Mouse (Mus musculus): ENCODE measurements around the gene Igsf9. TPM values are rescaled to one million over a fixed set of nuclear protein-coding genes. Genes with fewer than 3 reads are reported as not detected.

Igsf9 gene
- total RNA-seq, 2 experiments from 2014 or later: 1.6 to 1.8 TPM

GRCm38 (mm10) chr1:172496030-172496429, 14.4 kb downstream of the Igsf9 start:
- no peak for DNase-seq

DNA sequence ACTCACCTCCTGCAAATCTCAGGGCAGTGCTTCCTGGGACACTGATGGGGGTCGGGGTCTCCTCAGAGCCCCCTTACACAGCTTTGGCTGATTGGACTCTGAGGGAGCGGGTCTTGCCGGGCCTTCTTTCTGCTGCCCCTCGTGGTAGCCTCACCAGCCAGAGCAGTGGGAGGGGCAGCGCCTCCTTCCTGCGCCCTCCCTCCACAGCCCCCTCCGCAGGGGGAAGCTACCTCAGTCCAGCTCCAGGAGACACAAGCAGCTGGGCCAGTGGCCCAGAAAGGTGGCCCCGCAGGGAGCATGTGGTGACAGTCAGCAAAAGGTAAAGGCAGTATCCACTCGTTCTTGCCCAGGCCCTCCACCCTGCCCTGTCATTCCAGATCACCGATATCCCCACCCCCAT, 15.8 kb downstream of the Igsf9 start:
- DNase-seq: no peak

DNA sequence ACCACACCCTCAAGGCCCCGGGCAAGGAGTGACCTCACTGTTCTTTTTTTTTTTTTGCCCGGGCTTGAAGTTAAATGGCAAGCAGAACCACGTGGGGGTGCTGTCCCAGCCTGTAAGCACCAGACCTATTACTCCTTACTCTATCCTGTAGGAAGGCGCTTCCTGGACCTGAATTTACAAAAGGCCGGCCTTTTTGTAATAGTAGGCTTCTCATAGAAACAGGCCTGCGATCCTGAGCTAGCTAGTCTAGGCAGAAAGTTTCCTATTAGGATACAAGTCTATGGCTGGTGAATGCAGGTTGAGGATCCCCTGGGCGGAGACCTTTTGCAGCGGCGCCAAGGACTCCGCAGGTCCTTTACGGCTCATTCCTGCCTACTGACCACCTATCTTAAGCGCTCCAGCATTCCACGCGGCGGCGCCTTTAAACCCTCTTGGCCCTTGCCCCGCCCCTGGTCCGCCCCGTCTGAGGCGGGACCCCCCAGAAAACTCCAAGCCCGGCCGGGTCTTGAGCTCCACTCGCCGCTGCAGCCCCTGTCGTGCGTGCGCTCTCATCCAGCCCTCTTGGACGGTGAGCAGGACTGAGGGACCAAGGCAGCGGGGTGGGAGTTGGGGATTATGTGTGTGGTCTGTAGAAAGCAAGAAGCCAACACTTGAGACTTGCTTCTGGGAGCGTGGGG, 18.3 kb downstream of the Igsf9 start, which contains the start of gene Tagln2:
Tagln2 (plus strand) TSS at position 283 of the 677 bp plus-strand sequence.
- DNase-seq: peak; percentile 91 to 94

GRCm38 (mm10) chr1:172500451-172501370, 19.1 kb downstream of the Igsf9 start:
- DNase-seq: peak; percentile 80 to 87

DNA sequence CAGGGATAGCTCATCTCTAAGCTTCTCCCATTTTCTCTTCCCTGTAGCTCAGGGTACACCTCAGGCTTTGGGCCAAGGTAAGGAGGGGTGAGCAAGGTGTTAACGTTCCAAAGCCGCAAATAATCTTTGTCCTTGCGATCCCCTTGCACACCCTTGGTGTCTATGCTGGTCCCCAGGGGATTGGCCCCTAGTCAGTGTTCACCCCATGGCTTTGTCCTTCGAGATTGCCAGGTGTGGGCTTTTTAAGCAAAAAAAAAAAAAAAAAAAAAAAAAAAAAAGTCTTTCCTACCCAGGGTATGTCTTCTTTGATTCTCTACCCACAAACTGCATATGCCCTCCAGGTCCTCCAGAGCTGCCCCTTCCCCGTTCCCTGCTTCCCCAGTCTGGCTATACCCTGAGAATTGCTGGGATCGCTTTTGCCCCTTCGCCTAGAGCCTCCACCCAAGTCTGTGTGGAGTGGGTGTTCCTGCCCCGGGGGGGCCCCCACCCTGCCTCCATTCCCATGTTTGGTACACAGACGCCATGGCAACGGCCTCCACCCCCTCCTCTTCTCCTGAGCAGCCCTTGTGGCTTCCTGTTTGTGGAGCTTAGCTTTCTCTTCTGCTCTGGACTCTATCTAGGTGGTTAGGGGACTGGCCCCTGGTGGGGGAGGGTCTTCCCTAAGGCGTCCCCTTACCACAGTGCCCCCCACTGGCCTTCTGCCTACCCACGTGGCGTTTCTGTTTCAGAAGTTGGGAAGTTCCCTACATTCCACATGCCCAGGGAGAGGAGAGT, 20.0 kb downstream of the Igsf9 start:
- DNase-seq: peak; percentile 63 to 71

GRCm38 (mm10) chr1:172502145-172503110, 20.8 kb downstream of the Igsf9 start:
- DNase-seq: no peak

GRCm38 (mm10) chr1:172503111-172503997, 21.8 kb downstream of the Igsf9 start:
- DNase-seq: peak; percentile 38 to 52

DNA sequence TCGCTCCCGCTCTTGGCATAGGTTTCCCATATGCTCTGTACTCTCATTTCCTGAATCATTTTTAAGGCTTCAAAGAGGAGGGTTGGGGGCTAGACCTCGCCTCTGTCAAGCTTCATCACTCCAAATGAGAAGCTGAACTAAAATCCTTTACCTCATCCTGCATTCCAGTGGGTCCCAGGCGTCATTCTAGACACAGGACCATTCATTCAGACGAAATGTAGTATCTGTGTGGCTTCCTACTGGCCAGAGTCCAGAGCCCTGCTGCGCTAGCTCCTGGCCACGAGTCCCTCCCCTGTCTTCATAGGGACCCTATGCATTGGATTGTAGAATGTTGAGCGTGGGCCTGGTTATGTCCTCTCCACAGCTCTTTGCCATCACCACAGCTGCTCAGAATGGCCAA, 23.2 kb downstream of the Igsf9 start:
- DNase-seq: no peak

- DNase-seq: no peak
Observed at GRCm38 (mm10) chr1:172507001-172507400, 25.4 kb downstream of the Igsf9 start.

- DNase-seq: no peak
Observed at GRCm38 (mm10) chr1:172507701-172508100, 26.1 kb downstream of the Igsf9 start.

DNA sequence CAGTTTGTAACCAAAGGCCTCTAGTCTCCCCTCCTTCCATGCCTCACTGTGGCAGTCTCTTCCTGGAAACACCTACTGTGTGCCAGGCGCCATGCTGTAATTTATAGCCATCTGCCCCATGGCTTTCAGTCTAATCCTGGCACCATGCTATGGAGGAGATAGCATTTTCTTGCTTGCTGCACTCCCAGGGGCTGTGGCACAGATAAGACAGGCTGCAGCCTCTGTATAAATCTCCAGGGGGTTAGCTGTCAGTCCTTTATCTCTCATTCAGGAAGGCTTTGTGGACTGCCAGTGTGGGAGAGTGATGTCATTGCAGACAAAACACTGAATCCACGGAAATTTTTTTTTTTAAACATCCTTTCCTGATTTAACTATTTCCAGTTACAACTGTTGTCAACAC, 26.6 kb downstream of the Igsf9 start:
- DNase-seq: no peak

DNA sequence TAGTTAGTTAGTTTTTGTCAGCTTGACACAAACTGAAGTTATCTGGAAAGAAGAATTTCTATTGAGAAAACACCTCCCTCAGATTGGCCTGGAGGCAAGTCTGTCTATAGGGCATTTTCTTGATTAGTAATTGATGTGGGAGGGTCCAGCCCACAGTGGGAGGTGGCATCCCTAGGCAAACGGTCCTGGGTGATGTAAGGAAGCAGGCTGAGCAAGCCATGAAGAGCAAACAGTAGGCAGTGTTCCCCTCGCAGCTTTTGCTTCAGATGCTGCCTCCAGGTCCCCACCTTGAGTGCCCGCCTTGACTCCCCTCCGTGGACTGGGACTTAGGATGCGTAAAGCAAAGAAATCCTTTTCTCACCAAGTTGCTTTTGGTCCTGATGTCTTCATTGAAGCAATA, 27.6 kb downstream of the Igsf9 start:
- DNase-seq: no peak

- no peak for DNase-seq
Observed at GRCm38 (mm10) chr1:172509983-172510382, 28.4 kb downstream of the Igsf9 start.

DNA sequence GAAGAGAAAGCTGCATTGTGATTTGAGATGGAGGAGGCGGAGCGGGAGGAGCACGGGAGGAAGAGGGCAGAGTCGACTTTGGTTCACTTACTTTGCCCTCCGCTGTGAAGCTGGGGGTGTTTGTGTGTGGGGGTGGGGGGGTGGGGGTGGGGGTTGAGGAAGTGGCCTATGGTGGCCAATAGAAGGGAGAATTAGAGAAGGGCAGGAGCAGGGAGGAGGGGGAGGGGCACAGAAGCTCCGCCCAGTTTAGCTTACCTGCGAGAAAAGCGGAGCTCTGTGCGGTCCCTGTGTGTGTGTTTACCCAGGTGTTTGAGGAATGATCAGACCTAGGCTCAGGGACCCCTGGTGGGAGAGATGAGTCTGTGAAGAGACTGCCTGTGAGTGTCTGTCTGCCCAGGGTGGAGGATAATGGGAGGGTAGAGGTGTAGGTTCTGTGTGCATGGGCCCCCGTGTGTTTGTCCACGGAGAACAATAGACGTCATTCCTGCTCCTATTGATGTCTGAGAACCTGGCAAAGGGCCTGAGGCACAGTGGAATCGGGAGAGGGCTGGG, 28.9 kb downstream of the Igsf9 start:
- DNase-seq: no peak

DNA sequence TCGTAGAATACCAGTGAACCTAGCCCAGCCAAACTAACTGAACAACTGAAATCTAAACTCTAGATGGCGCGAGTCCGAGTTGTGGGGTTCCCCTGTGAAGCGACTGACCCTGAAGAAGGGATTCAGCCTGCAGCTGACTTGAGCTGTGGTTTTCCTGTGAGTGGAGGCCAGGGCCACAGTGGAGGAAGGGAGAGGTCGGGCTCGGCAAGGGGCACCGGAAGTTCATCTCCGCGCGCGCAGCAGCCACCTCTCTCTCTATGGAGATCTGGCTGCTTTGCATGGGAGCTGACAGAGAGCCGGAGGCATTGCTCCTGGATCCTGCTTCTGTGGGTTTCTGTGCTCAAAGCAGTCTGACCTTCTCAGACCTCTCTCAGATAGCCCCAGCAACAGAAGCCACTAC, 31.4 kb downstream of the Igsf9 start:
- peak; percentile 79 to 82 for DNase-seq

GRCm38 (mm10) chr1:172513525-172514212, 32.1 kb downstream of the Igsf9 start:
- DNase-seq: peak; percentile 54 to 65

- DNase-seq: no peak
Observed at GRCm38 (mm10) chr1:172514213-172514529, 32.6 kb downstream of the Igsf9 start.

- DNase-seq: no peak
Observed at GRCm38 (mm10) chr1:172514551-172515268, 33.1 kb downstream of the Igsf9 start.

DNA sequence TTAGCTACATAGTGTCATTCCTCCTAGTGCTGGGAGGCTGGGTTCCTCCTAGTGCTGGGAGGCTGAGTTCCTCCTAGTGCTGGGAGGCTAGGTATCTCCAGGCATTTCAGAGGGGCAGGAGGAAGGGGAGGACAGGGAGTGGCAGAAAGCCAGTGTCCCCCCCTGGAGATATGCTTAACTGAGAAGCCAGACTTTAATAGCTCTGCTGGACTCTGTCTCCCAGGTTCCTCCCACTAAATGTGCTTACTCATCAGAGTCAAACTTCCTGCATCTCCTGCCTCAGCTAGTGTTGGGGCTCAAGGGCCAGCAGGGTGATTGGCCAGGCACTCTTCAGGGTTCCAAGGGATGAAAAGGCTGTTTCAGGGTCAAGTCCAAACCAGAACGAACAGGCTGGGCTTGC, 33.8 kb downstream of the Igsf9 start:
- DNase-seq: no peak

All from adrenal gland, postnatal 36 days (tissue).